Mouse (Mus musculus) testis, postnatal 14 days (tissue): ENCODE results near the gene Ralgapa2.

ENCODE experiments used
- DNase-seq: peaks from one replicate; pipeline ENCODE4 v3.0.0; 2021; ENCODE audit warnings: low spot score

The Ralgapa2 gene

DNA sequence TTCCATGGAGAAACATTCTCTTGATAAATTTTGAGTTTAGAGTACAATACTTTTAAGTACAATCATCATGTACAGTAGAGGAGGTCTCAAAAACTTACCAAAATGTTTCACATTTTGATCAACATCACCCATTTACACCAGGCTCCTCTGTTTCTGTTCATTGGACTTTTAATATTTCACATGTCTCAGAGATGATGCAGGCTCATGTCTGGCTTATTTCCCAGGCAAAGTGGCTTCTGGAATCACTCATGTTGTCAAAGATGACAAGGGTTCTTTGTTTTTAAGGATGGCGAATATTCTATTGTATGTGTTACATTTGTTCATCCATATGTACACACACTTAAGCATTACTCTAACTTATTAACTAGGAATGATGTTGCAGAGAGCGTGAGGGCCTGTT lies 152.5 kb downstream of the Ralgapa2 start:
- no peak for DNase-seq

DNA sequence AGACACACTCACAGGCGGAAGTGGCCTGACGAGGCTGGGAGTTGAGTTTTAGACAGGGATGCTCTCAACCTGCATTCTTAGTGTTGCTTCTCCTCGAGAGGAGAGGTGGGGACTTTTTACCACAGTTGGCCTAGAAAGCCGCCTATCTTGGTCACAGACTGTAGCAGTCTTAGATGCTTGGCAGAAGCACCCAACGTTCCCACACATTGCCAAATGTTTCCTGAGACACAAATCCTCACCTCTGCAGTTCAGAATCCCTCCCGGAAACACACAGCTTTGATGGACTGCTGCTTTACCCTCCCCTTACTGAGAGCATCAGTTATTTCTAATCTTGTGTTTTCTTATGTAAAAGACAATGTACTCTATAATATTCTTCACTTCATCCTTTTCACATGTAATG lies 155.6 kb downstream of the Ralgapa2 start:
- DNase-seq, result no peak

DNA sequence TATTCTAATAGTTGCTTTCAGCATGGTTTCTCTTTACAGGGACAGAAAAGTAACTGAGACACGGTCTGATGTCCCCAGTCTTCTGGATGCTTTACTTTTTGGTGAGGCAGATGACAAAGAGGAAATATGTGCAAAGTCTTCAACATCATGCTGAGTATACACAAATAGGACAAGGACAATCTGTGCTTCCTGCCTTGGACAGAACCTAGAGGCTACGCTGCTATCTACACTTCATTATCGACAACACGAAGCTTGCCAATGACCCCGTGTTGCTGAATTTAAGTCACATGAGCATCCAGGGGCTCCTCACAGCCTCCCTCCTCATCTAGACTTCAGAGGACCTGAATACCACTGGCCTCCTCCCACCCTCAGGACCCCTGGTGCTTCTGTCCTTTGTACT lies 161.9 kb downstream of the Ralgapa2 start:
- no peak for DNase-seq

DNA sequence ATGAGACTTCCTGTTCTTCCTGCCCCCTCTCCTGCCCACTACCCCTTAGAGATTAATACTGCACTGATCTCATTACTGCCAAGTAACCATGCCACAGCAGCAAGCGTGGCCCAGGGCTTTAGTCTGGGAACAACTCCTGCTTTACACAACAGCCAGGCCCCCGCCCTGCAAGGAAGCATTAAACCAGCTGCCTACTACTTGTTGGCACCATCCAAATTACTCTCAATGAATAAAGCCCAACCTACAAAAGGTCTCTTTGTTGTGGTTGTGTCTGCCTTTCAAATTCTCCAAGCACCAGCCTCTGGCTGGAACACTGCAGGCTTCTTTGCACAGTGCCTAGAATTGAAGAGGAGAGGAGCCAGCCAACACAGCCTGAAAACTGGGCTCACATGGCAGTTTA lies 164.2 kb downstream of the Ralgapa2 start:
- no peak for DNase-seq

DNA sequence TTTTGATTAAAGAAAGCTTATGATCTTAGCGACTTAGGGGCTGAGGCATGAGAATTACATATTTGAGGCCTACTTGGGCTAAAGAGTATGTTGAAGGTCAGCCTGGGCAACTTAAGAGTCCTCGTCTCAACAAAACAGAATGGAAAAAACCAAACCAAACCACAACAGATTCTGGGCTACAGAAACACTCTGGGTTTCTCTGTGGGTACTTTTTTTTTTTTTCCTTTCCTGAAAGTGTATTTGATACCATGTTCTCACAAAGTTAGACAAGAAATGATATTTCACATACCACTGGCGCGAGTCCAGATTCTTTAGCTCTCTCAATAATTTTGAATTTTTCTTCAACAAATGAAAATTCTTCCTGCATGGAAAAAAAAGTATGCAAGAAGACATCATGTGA lies 172.1 kb downstream of the Ralgapa2 start:
- no peak for DNase-seq

DNA sequence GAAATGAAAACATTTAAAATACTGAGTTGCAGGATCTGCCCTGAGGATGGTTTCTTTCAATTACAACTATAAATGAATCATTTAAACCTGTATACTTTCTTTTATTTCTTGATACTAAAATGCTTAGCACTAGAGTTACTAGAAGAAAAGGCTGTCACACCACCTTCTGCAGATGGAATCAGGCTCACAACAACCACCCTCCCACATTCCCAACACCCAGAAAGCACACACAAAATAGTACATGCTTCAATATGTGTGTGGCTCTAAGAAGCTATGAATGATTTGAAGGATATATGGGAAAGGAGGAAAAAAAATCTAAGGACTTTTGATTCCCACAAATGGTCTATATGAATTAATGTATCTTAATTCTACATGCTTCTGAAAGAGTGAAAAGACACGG lies 174.6 kb downstream of the Ralgapa2 start:
- DNase-seq, result no peak

DNA sequence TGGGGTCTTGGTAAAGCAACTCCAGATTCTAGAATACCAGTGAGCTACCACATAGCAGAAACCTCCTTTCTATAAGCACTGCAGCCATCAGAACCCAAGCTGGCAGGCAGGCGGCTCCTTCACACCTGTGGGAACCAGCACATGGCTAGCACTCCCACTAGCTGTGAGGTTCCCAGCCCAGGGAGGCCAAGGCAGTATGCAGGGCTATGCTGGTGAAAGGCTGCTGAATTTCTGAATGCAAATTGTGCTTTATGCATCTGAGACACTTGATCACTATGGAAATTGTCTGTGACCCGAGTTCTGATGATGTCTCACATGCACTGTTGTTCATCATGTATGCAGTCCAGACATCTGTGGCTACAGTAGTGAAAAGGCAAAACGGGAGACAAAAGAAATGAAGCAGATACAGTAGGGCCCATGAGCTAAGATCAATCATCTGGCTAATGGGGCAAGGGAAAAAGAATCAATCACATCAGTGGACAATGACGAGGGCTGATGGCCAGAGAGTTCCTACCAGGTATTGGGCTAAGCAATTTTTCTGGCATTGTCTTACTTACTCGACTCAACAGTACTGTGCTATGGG lies 180.2 kb downstream of the Ralgapa2 start:
- no peak for DNase-seq

DNA sequence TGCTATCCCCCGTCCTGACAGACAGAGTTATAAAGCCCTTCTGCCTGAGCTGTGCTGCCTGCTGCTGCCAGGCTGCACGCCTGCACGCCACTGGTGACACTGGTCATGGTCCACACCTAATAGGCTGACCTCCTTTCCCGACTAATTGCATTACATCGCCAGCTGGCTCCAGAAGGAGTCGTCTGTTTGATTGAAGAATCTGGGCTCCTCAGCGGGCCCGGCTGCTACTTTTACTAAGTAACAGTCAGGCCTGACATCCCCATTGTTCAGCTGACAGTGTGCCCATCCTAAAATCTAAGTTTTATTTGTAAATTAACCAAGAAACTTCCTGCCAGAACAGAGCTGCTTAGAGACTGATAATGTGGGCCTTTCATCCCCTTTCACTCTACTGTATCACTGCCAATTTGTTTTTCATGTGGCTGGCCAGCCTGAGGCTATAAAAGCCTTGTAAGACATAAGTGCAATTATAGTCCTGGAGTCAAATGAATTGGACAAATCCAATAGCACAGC lies 181.3 kb downstream of the Ralgapa2 start:
- no peak for DNase-seq

DNA sequence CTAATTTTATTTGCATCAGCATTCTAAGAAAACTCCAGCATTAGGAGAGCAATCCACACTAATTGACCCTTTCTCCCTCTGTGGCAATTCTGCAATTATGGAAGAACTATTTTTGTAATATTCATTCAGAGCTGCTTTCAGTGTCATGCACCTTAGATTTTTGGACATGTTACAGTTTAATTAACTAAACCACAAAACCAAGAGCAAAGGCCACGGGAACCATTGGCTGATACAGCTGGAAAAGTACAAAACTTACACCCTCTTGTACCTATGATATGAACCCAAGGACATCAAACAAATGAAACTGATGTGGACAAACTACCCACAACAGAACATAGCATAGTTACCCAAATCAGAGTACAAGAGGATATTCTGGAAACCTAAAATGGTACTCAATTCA lies 182.0 kb downstream of the Ralgapa2 start:
- no peak for DNase-seq

DNA sequence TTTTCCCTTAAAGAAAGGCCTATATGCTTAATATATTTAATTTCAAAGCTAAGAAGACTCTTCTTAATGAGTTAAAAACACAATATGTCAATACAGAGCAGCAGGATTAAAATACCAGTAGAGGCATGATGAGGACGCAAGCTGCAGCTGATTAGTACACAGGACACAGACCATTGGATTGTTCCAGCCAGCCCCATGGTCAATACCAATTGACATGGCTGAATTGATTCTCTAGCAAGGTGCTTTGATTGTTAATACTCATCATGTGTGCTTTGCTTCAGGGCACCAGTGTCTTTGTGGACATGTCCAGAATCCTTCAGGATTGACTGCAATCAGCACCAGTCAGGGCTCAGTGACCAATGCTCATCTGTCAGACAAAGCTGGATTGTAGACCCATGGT lies 185.5 kb downstream of the Ralgapa2 start:
- DNase-seq, result no peak

DNA sequence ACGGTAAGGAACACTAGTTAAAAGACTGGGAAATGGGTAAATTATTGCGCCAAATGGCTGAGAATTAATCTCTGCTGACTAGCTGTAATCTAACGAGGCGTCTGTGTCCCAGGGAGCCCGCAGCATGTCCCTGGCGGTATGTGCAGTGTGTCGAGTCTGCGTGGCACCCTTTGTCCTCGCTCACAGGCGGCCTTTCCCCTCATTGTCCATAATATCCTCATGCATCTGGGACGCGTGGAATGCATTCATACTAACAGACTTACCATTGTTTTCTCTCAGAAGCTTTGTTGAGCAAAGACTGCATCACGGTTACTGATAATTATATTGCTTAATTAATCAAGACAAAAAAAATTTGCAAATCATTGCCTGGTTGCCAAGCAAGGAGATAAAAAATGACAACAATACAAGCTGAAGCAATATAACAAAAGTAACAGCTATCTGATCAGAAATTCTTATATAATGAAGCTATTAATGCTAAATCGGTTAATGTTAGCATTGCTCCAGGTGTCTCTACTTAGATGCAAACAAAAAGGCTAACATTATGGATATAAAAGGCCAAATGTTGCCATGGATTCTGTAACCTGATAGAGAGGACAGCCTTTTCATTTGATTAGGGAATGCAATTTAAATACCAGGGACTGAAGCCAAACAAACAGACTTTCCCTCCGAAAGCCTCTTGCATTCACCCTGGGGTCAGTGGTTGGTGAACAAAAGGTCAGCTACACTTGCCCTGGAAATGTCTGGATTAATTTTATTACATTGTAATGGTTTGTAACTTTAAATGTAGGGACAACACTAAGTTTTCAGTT lies 187.0 kb downstream of the Ralgapa2 start:
- no peak for DNase-seq

DNA sequence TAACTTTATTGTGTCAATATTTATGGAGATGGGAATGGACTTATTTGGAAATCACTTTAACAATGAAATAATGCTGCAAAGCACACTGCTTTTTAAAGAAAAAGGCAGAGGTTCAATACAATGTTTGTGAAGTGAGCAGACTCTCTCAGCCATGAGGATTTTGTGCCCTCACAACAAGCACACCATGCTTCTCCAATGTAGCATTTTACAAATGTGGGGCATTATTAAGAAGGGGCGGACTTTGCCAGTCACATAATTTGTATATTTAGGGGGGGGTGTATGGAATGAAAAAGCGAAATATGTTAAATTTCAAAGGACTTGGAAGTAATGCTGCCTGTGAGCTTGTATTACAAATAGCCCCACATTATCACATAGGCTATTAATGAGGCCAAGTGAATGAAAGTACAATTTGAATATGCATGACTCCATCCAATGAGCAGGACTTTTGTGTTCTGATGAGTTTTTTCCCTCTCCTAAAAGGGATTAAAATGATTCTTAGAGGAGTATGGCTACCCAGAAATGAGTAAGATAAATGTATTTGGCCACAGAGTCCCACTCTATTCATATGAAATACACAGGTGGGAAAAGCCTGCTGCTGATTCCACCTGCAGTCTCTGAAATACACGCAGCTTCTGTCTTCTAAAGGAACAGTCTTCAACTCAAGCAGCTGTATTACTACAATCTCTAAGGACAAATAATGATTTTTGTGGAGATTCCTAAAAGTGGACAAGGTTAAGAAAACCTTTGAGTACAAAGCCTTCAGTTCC lies 187.8 kb downstream of the Ralgapa2 start:
- no peak for DNase-seq

DNA sequence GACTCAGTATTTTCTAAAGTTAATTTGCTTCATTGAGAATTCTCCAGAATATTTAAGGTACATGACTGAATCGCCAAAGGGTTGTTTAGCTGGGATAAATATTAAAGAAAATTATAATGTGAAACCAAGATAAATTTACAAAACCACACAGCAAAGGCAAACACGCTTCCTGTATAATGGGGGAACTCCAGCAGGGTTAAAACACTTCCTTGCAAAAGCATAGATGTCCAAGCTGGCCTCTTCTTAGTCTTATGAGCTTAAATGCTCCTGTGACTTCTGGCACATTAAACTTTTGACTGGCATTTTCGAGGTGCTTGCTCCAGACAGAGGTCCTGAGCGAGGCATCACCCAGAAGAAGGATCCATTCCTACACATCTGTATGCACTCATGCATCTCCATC lies 188.6 kb downstream of the Ralgapa2 start:
- DNase-seq, result no peak

DNA sequence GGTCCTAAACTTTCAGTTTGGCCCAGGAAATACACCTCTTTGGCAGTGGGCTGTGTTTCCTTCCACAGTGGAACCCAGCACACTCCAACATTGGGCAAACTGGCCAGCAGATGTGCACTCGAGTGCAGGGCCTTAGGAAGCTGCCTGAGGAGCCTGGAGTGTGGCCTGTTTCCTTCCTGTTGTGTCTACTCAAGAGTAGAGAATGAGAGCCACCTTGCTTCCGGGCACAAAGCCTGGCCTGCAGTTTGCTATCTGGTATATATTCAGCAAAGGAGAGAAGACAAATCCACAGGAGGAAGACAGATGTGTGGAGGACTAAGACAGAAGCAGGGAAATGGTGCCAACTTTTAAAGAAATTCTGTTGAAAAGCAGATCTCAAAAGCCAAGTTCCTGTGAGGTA lies 189.4 kb downstream of the Ralgapa2 start:
- no peak for DNase-seq

DNA sequence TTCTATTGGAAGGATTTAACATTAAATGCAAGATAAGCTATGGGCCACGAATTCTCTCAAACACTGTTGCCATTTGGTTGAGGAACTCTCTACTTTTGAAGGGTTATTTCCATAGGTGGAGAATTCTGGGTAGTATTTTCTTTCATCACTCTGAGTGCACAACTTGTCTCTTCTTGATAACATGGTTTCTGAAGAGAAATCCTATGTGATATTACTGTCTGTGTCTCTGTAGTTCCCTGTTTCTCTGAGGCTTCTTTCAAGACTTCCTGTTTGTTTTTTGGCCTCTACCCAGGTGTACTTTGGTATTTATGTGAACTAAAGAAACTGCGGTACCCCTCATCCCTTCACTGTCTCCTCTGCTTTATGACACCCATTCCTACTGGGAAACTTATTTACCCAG lies 190.1 kb downstream of the Ralgapa2 start:
- DNase-seq, result no peak

DNA sequence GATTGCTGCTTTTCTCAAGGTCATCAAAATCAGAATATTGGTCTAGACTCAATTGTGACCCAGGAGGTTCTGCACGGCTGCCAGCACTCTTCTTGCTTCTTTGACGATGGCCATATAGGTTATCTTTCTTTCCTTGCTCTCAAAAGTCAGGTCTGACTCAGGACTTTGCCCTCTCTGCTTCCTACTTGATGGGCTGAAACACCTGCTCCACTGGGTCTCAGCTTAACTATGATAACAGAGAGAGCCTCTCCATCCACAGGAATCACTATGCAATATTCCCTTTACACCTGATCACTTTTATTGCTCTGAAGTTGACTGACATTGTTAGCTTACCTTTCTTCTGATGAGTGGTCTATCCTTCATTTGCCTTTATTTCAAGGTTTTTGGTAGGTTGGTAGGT lies 191.5 kb downstream of the Ralgapa2 start:
- DNase-seq, result no peak

DNA sequence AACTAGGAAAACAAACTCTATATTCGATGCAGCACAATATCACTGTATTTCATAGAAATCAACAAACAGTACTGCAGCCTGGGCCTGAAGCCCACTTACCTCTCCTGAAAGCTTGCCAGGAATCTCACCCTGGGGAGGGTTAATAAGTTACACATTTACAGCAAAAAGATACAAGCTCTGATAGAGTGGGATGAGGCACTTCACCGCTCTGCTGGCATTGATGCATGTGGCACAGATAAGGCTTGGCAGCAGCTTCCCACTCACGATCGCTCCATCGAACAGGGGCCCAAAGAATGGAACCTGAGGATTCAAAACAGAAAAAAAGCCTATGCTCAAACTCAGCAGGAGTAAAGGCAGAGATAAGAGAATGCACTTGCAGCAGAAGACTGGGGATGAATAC lies 197.4 kb downstream of the Ralgapa2 start:
- DNase-seq, result no peak

DNA sequence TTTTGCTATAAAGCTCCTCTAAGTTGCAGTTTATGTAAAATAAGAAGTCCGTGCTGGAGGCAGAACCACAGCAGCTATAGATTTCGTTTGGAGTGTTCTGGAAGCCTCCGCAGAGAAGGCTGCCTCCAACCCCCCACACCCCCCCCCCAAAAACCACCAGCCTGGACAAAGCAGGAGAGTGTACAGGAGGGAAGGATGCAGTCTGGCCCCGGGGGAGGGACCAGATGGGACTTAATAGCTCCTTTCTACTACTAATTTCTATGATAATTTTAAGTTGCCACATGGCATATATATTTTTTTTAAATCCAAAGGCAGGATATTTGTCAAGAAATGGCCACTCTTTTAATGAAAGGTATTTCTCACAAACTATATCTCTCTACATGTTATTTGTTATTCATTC lies 198.3 kb downstream of the Ralgapa2 start:
- DNase-seq, result no peak

DNA sequence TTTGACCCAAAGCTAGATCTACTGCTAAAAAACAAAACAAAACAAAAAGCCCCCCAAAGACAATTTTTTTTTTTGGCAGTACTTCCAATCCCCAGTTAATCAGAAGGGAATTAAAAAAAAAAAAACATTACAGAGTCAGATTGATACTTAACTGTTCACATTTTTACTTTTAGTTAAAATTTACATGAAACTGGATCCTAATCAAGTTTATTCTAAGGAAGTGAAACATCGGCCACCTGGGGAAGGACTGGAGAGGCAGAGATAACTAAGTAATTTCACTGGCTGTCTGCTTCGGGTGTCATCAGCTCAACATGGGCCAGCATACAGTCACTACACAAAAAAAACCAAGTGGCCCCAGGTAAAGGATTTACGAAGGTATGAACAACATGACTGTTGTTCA lies 201.4 kb downstream of the Ralgapa2 start:
- DNase-seq, result no peak

DNA sequence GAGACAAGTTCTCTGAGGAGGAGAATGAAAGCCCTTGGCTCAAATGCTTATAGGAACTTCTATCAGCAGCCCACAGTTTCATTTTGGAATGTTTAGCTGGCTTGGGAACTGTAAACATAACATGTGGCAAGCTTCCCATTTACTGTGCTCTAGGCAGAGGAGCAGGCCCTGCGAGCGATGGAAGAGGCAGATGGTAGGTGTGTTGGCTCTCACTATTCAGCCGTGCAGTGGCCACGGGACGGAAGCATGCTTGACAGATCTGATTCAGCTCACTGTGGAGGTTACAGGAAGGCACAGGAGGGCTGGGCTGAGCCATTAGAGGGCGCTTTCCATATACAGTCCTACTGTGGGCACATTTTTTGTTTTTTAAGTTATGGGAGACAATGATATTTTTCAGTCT lies 201.9 kb downstream of the Ralgapa2 start:
- no peak for DNase-seq

DNA sequence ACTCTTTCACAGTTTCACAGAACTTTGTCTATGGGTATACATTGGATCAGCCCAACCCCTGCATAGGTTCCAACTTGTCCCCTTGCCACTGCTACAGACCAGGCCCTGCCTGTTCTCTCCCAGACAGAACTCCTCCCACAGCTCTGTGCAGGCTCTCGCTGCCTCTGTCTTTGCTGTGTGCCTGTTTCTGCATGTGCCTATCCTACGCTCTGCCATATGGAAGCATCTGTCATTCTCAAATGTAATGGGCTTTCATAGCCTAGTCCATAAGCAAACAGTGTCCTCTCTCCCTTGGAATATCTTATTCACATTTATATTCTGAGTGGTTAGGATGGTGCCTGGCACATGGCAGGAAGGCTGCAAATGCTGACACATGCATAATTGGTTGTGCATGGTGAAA lies 202.7 kb downstream of the Ralgapa2 start:
- no peak for DNase-seq

DNA sequence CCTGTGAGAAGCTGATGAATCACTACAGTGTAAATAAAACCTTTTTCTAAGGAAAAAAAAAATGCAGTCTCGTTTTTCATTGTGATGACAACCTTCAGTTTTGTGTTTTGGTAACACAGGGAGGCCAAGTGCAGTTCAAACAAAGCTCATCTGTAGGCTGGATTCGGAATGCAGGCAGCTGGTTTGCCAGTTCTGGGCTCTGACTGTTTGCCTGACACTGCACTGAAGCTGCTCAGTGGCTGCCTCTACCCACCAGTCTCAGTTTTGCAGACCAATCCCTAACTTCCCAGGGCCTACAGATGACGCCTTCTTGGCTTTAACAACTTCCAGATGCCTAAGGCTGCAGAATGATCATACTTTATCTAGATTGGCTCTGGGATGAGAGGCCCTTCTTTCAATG lies 205.1 kb downstream of the Ralgapa2 start:
- DNase-seq, result no peak

DNA sequence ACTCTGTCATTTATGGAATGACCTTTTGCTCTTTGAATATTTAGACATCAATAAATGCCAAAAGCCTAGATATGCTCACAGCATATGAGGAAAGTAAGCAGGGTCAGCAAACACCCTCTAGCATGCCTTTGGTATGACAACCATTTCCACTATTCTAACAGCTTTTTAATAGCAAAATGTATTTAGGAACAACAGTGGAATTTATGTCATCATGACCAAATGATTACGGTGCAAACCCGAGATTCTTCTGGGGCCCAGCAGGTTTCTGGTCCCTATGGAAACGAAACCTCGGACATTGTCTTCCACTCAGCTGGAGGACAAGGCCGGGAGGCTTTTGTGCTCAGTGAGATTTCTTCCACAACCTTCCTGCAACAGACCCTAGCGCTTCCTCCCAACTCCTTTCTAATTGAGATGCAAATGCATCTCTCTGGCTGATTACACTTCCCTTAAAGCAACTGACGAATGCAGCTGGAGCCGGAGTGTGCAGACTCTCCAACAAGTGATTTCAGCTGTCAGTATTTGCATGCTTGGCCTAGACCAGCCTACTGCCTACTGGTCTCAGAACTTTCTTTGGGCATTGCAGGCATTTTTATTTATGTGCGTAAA lies 209.9 kb downstream of the Ralgapa2 start:
- no peak for DNase-seq
